Mouse (Mus musculus) lung, embryonic 14.5 days (tissue): ENCODE measurements around the gene Ammecr1. TPM values are rescaled to one million over a fixed set of nuclear protein-coding genes. Genes with fewer than 3 reads are reported as not detected.

ENCODE experiments used
- ATAC-seq: fragments of 200-750 bp; cut with Nextera tagmentation; 2 replicates; pipeline ENCODE4 v1.8.0; 2017; ENCODE audit warnings: mild to moderate bottlenecking, moderate TSS enrichment, moderate library complexity; ENCODE audit not compliant: insufficient read depth
- DNase-seq: peaks from one replicate; pipeline ENCODE4 v3.0.0-alpha.2; 2015
- H3K27ac ChIP-seq: fragments of 300-500 bp; sonication (generic); 2 replicates; pipeline ENCODE4 v1.5.1; 2014; ENCODE audit warnings: low read depth, mild to moderate bottlenecking, moderate library complexity
- H3K27me3 ChIP-seq: fragments of 300-500 bp; sonication (generic); 2 replicates; pipeline ENCODE4 v1.6.1; 2014; ENCODE audit warnings: low read length, control low read depth; ENCODE audit not compliant: insufficient read depth
- H3K36me3 ChIP-seq: fragments of 300-500 bp; sonication (generic); 2 replicates; pipeline ENCODE4 v1.6.1; 2014; ENCODE audit warnings: control low read depth; ENCODE audit not compliant: insufficient read depth
- H3K4me1 ChIP-seq: fragments of 300-500 bp; sonication (generic); 2 replicates; pipeline ENCODE4 v1.6.1; 2014; ENCODE audit warnings: antibody characterized with exemption, control low read depth; ENCODE audit not compliant: insufficient read depth
- H3K4me2 ChIP-seq: fragments of 300-500 bp; sonication (generic); 2 replicates; pipeline ENCODE4 v1.6.1; 2014; ENCODE audit warnings: mild to moderate bottlenecking
- H3K4me3 ChIP-seq: fragments of 300-500 bp; sonication (generic); 2 replicates; pipeline ENCODE4 v1.5.1; 2014; ENCODE audit warnings: low read depth, low read length
- H3K9ac ChIP-seq: fragments of 300-500 bp; sonication (generic); 2 replicates; pipeline ENCODE4 v1.6.1; 2014
- H3K9me3 ChIP-seq: fragments of 300-500 bp; sonication (generic); 2 replicates; pipeline ENCODE4 v1.6.1; 2016; ENCODE audit warnings: low read depth, low read length, control low read depth
- CTCF ChIP-seq: IDR thresholded peaks from 2 replicates; pipeline ENCODE4 v1.5.1; 2016; ENCODE audit warnings: antibody characterized with exemption, low read depth
- WGBS: fragments of 180-500 bp; shearing (Covaris S2); extraction: QIAGEN DNeasy Blood & Tissue Kit; methylation state at CpG from one replicate; pipeline ENCODE4 v1.1.7; 2014; 5-methylcytosine and 5-hydroxymethylcytosine counted together
- polyA plus RNA-seq: library from polyadenylated mRNA; unstranded; fragments of >200 nt; fragmentation: Nextera tagmentation; extraction: Ambion mirVana; gene quantifications from 2 replicates; pipeline ENCODE4 v1.2.1, GENCODE M21; 2014

Gene Ammecr1
- 16.4 and 17.5 TPM in 2 replicates for polyA plus RNA-seq

DNA sequence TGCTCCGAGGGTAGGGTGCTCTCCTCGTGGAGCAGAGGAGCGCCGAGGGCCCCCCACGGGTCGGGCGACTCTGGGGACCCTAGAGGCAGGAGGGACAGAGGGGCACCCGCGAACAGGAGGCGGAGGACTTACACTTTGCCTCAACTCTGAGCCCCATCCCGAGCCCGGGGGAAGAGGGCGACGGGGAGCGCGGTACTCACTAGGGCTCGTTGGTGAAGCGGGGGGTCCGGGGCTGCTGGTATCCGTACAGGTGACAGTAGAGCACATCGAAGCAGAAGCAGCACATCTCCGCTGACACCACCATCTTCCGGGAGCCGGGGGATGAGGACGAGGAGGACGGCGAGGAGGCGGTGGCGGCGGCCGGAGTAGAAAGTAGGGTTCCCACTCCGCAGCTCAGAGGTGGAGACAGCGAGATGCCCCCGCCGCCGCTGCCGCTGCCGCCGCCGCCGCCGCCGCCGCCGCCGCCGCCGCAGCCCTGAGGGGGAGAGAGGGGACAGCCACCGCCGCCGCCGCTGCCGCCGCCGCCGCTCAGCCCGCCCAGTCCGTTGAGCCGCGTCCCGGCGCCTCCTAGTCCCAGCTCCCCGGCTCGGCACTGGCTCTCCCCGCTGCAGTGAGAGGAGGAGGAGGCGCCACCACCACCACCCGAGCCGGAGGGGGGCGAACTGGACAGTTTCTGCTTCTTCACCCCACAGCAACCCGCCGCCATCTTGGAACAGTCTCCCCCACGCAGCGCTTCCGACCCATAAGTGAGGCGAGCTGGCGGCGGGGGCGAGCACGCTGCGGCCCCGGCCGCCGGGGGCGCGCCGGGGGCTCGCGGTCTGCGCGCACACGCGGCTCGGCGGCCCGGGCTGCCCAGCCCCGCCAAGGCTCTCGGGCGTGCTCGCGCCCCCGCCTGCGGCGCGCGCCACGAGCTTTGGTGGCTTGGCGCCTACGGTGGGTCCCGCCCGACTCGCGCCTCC is at the start of gene Ammecr1:
TSS of gene Ammecr1 (minus strand) at position 721 of the 959 bp plus-strand sequence.
- Histone ChIP-seq H3K4me2 (peak within 1 kb of the TSS; percentile 62), H3K4me3 (peak within 1 kb of the TSS; percentile 61), H3K4me1 (no peaks in the 10 kb centered on the region), H3K9me3 (no peaks in the 10 kb centered on the region), H3K9ac (peak within 1 kb of the TSS; percentile 68), H3K27me3 (peaks cover 5% of the 10 kb centered on the region; the same call in 1 of the 2 replicates), H3K36me3 (no peaks in the 10 kb centered on the region), H3K27ac (peak within 1 kb of the TSS; percentile 90)
- peak; percentile 93 for ATAC-seq
- WGBS: 16% methylated on average over 65 of the region's 112 CpGs
- no peak for TF ChIP-seq CTCF
- DNase-seq: peak; percentile 87

DNA sequence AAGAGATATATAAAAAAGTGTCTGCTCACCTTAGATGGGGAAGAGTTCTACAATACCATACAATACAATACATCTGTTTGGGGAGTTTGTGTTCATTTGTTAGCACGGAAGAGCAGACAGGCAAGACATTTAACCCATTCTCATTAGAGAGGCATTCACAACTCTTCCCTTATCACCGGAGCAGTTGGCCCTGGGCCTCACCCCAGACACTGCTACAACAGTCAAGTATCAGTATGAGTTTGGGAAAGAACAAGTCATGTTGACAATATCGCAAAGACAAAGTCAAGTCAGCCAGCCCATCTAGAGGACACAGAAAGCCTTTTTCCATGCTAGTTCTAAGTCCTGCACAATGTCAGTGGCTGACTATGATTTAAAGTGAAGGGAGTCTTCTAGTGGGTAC is 47.6 kb upstream of the Ammecr1 start:
- Histone ChIP-seq H3K27ac (no peak overlapping the region), H3K4me1 (no peaks in the 10 kb centered on the region), H3K27me3 (no peaks in the 10 kb centered on the region), H3K36me3 (no peaks in the 10 kb centered on the region), H3K4me3 (no peak overlapping the region), H3K9ac (no peak overlapping the region), H3K9me3 (no peaks in the 10 kb centered on the region), H3K4me2 (no peak overlapping the region)
- 78% methylated on average over 3 of the region's 3 CpGs for WGBS
- no peak for TF ChIP-seq CTCF
- DNase-seq (no peak), ATAC-seq (no peak)

- no peak overlapping the region for H3K9ac ChIP-seq
- H3K4me2 ChIP-seq: no peak overlapping the region
- H3K36me3 ChIP-seq: no peaks in the 10 kb centered on the region
- H3K4me1 ChIP-seq: no peaks in the 10 kb centered on the region
- TF ChIP-seq CTCF: no peak
- H3K4me3 ChIP-seq: no peak overlapping the region
- H3K27me3 ChIP-seq: no peaks in the 10 kb centered on the region
- no peak overlapping the region for H3K27ac ChIP-seq
- no peaks in the 10 kb centered on the region for H3K9me3 ChIP-seq
- WGBS: 77% methylated on average over 3 of the region's 3 CpGs
- DNase-seq (no peak), ATAC-seq (no peak)
Measured at GRCm38 (mm10) chrX:143012334-143012733, 45.8 kb upstream of the Ammecr1 start.

GRCm38 (mm10) chrX:143011865-143012264 is 45.3 kb upstream of the Ammecr1 start:
- Histone ChIP-seq H3K4me1 (no peaks in the 10 kb centered on the region), H3K27me3 (no peaks in the 10 kb centered on the region), H3K9me3 (no peaks in the 10 kb centered on the region), H3K27ac (no peak overlapping the region), H3K36me3 (no peaks in the 10 kb centered on the region), H3K4me3 (no peak overlapping the region), H3K4me2 (no peak overlapping the region), H3K9ac (no peak overlapping the region)
- 77% methylated on average over 4 of the region's 4 CpGs for WGBS
- ATAC-seq (no peak), DNase-seq (no peak)
- no peak for TF ChIP-seq CTCF

- no peak overlapping the region for H3K4me2 ChIP-seq
- H3K36me3 ChIP-seq: no peaks in the 10 kb centered on the region
- 65% methylated on average over 3 of the region's 3 CpGs for WGBS
- H3K27me3 ChIP-seq: no peaks in the 10 kb centered on the region
- ATAC-seq: no peak
- TF ChIP-seq CTCF: no peak
- no peak overlapping the region for H3K27ac ChIP-seq
- DNase-seq: no peak
- no peak overlapping the region for H3K9ac ChIP-seq
- no peaks in the 10 kb centered on the region for H3K9me3 ChIP-seq
- H3K4me3 ChIP-seq: no peak overlapping the region
- H3K4me1 ChIP-seq: no peaks in the 10 kb centered on the region
Measured at GRCm38 (mm10) chrX:143004131-143004846, 37.8 kb upstream of the Ammecr1 start.

DNA sequence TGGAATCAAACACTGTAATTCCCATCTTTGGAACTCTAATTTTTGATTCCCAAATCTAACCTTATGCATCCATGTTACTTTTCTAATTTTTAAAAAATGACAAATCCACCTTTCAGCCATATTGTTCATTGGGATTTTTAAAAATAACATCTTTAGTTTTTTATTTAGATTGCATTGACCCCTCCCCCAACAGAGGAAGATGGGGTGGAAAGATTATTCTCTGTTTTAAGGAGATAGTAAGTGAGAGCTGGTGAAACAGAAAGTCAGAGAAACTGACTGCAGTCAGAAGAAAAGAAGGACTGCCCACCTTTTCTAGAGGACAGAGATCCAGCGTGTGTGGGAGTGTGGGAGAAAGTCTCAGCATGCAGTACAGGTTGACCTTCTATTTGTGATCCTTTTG is 30.7 kb upstream of the Ammecr1 start:
- H3K9ac ChIP-seq: no peak overlapping the region
- H3K36me3 ChIP-seq: no peaks in the 10 kb centered on the region
- H3K9me3 ChIP-seq: no peaks in the 10 kb centered on the region
- DNase-seq: no peak
- no peaks in the 10 kb centered on the region for H3K4me1 ChIP-seq
- no peak overlapping the region for H3K4me3 ChIP-seq
- 40% methylated on average over 1 of the region's 1 CpGs for WGBS
- no peak overlapping the region for H3K4me2 ChIP-seq
- no peak overlapping the region for H3K27ac ChIP-seq
- no peak for TF ChIP-seq CTCF
- no peaks in the 10 kb centered on the region for H3K27me3 ChIP-seq
- no peak for ATAC-seq

GRCm38 (mm10) chrX:142994514-142994913 is 28.0 kb upstream of the Ammecr1 start:
- DNase-seq (no peak), ATAC-seq (no peak)
- no peaks in the 10 kb centered on the region for H3K9me3 ChIP-seq
- H3K4me3 ChIP-seq: no peak overlapping the region
- H3K4me1 ChIP-seq: no peaks in the 10 kb centered on the region
- 44% methylated on average over 2 of the region's 2 CpGs for WGBS
- no peak for TF ChIP-seq CTCF
- H3K27ac ChIP-seq: no peak overlapping the region
- no peak overlapping the region for H3K4me2 ChIP-seq
- H3K27me3 ChIP-seq: no peaks in the 10 kb centered on the region
- H3K9ac ChIP-seq: no peak overlapping the region
- no peaks in the 10 kb centered on the region for H3K36me3 ChIP-seq
